In the genomic region with DNA sequence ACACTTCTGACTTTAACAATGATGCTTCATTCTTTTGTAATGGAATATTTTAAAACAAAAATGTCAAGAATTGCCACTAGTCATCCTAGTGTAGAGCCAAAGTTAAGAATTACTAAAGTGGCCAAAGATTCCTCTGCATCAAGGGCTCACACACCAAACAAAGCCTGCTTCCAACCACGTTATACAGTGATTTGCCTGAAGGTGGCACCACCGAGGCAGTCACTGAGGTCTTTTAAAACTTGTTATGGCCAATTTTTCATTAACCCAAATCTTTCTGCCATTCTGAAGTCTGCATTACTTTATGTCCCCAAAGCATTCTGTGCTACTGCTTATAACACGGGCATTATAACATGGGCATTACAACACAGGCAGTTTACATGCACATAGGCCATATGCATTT, we compare ENCODE assay signal across 8 mouse cellular contexts. TPM values are rescaled to one million over a fixed set of nuclear protein-coding genes. Genes with fewer than 3 reads are reported as not detected.
DNase-seq lines count a peak whose midpoint lies in the region; ATAC-seq and TF ChIP-seq lines count a peak whose summit lies in the region.

No protein-coding gene starts in this region.

- H3K4me1 ChIP-seq in thymus, adult 2 months (replicated peaks; ENCODE audit: control insufficient read depth, insufficient read depth, low read length), result no peaks in the 10 kb centered on the region
- H3K4me1 ChIP-seq in heart, postnatal 0 days (ENCODE audit: control insufficient read depth, insufficient read depth), result peaks cover 8% of the 10 kb centered on the region; the same call in 1 of the 2 replicates
- peaks cover 5% of the 10 kb centered on the region for H3K4me1 ChIP-seq in lung, adult 2 months (ENCODE audit: control insufficient read depth, insufficient read depth, low read length)

- H3K4me2 ChIP-seq in heart, postnatal 0 days (ENCODE audit: low read depth, low read length), result no peak overlapping the region

- no peak for TF ChIP-seq CTCF in thymus, adult 2 months (IDR thresholded peaks at IDR 0.05; ENCODE audit: borderline replicate concordance, control insufficient read depth, extremely low read depth, insufficient read depth, low read length, poor library complexity)
- peak; percentile 77 for TF ChIP-seq CTCF in heart, postnatal 0 days (IDR thresholded peaks at IDR 0.05; ENCODE audit: low read depth)
- peak; percentile 54 for TF ChIP-seq CTCF in lung, adult 2 months (IDR thresholded peaks at IDR 0.05; ENCODE audit: insufficient read depth, low read length)

- H3K36me3 ChIP-seq in thymus, adult 2 months (ENCODE audit: control insufficient read depth, insufficient read depth, low read length), result no peaks in the 10 kb centered on the region
- H3K36me3 ChIP-seq in heart, postnatal 0 days (replicated peaks; ENCODE audit: control insufficient read depth, insufficient read depth, low read length), result no peaks in the 10 kb centered on the region

- H3K9me3 ChIP-seq in heart, postnatal 0 days (replicated peaks; ENCODE audit: control insufficient read depth, low read length), result no peaks in the 10 kb centered on the region

- DNase-seq in gastrocnemius, adult 18-20 months (ENCODE audit: low spot score), result peak; percentile 60
- no peak for DNase-seq in gastrocnemius, postnatal 25 days
- DNase-seq in thymus, adult 2 months, result peak; percentile 36
- DNase-seq in thymus, adult 18-20 months, result no peak
- no peak for DNase-seq in heart, postnatal 0 days (ENCODE audit: low spot score)
- peak; percentile 37 for DNase-seq in lung, adult 2 months
- DNase-seq in Muller cell, postnatal 12 days (ENCODE audit: inconsistent ontology term), result no peak
- DNase-seq in right cerebral cortex, adult 18-20 months, result no peak

- no peak for TF ChIP-seq POLR2A in thymus, adult 2 months (IDR thresholded peaks at IDR 0.05; ENCODE audit: control insufficient read depth, extremely low read depth, insufficient read depth, low read length, poor library complexity)
- TF ChIP-seq POLR2A in lung, adult 2 months (IDR thresholded peaks at IDR 0.05; ENCODE audit: borderline replicate concordance, extremely low read depth, low read depth, low read length), result no peak

- 15% methylated on average over 3 of the region's 3 CpGs for WGBS in thymus, adult 2 months
- 44% methylated on average over 3 of the region's 3 CpGs for WGBS in heart, postnatal 0 days
- 35% methylated on average over 3 of the region's 3 CpGs for WGBS in lung, adult 2 months

- no peak for ATAC-seq in heart, postnatal 0 days (ENCODE audit: insufficient read depth, low read depth)

- H3K4me3 ChIP-seq in thymus, adult 2 months (ENCODE audit: control insufficient read depth, insufficient read depth, low read length), result no peak overlapping the region
- no peak overlapping the region for H3K4me3 ChIP-seq in heart, postnatal 0 days (ENCODE audit: low read depth, low read length)
- no peak overlapping the region for H3K4me3 ChIP-seq in lung, adult 2 months (replicated peaks; ENCODE audit: extremely low read depth, low read depth, low read length)

- no peaks in the 10 kb centered on the region for H3K27me3 ChIP-seq in thymus, adult 2 months (ENCODE audit: control insufficient read depth, insufficient read depth, low read length)
- H3K27me3 ChIP-seq in heart, postnatal 0 days (ENCODE audit: control insufficient read depth, insufficient read depth, low read length), result no peaks in the 10 kb centered on the region

- no peak overlapping the region for H3K9ac ChIP-seq in heart, postnatal 0 days (replicated peaks; ENCODE audit: low read depth, low read length)

- no peak for TF ChIP-seq EP300 in heart, postnatal 0 days (IDR thresholded peaks at IDR 0.05; ENCODE audit: low read depth)

- no peak overlapping the region for H3K27ac ChIP-seq in thymus, adult 2 months (ENCODE audit: control insufficient read depth, insufficient read depth, low read length)
- H3K27ac ChIP-seq in heart, postnatal 0 days (ENCODE audit: low read depth), result no peak overlapping the region

RNA-seq across cellular contexts. Expression of gene Hlf, which starts 27.3 kb away (rescaled TPM):
- total RNA-seq in gastrocnemius, adult 18-20 months (2021), result 1 to 10 TPM; 6.6 to 8.0 TPM
- total RNA-seq in gastrocnemius, postnatal 25 days (2021), result 1 to 10 TPM; 3.3 to 5.4 TPM
- 0.91 and 1.1 TPM in 2 replicates for polyA plus RNA-seq in thymus, adult 2 months (2012; rRNA removed)
- total RNA-seq in heart, postnatal 0 days (2014; rRNA removed; ENCODE audit: low replicate concordance), result 5.4 and 7.6 TPM in 2 replicates
- polyA plus RNA-seq in heart, postnatal 0 days (2015; fragmentation: Nextera tagmentation; extraction: Ambion mirVana), result 6.8 and 7.0 TPM in 2 replicates
- polyA plus RNA-seq in lung, adult 2 months (2012; rRNA removed), result 6.8 and 13.6 TPM in 2 replicates

Comparison
In these comparisons a context has a peak if more than half of its experiments do, and no peak if none do; other contexts are left out.
1. DNase-seq: peak in gastrocnemius, adult 18-20 months (single experiment), thymus, adult 2 months (single experiment) and lung, adult 2 months (single experiment); none in gastrocnemius, postnatal 25 days (single experiment), thymus, adult 18-20 months (0 of 2), heart, postnatal 0 days (single experiment), Muller cell, postnatal 12 days (single experiment) and right cerebral cortex, adult 18-20 months (single experiment).